Mouse (Mus musculus) left cerebral cortex, adult 8-10 months (tissue): ENCODE measurements around the gene Ifna5. TPM values are rescaled to one million over a fixed set of nuclear protein-coding genes. Genes with fewer than 3 reads are reported as not detected.
A peak's percentile ranks its signal among the peaks of the same experiment; 100 is the strongest.

Experiments used
- DNase-seq, 2 experiments: peaks; one replicate each; pipeline ENCODE4 v3.0.0; 2022; ENCODE audit warnings: low spot score in 2 of 2
- total RNA-seq, 4 experiments: library from RNA; stranded (reverse); gene quantifications; 2 replicates each; pipeline ENCODE4 v1.2.4; 2022

Ifna5 gene
- total RNA-seq, 4 experiments from 2014 or later: not detected

DNA sequence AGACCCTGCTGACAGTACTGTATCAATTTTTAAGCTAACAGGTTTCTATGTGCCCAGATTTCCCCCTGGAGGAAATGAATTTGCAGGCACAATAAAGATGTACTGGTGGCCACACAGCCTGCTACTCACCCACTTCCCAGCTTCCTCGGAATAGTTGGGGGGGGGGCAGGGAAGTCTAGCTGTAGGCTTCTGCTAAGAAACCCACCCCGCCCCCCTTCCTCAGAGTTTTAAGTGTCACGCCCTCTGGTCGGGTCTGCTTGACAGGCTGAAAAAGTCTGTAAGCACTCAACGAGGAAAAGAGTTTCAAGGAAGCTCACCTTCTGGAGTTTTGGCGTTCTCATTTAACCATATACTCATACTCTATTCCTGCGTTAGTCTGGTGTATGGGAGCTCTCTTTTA lies 28.0 kb downstream of the Ifna5 start:
- no peak for DNase-seq

DNA sequence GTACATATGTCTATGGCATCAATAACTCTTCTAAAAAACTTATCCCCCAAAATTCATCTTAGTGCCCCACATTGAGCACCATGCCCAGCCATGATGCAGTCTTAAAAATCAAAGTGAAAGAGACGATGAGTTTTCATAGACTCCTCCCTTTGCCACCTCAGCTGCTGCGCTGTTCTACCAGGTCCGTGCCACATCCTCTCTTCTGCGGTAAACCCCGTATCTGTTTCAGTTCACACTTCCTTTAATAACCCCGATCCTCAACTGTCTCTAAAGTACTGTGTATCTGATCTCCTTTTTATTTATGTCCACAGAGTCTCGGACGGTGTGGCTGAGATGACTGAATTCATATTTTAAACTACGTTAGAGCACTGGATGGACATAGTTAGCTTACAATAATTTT lies 29.3 kb downstream of the Ifna5 start:
- no peak for DNase-seq

DNA sequence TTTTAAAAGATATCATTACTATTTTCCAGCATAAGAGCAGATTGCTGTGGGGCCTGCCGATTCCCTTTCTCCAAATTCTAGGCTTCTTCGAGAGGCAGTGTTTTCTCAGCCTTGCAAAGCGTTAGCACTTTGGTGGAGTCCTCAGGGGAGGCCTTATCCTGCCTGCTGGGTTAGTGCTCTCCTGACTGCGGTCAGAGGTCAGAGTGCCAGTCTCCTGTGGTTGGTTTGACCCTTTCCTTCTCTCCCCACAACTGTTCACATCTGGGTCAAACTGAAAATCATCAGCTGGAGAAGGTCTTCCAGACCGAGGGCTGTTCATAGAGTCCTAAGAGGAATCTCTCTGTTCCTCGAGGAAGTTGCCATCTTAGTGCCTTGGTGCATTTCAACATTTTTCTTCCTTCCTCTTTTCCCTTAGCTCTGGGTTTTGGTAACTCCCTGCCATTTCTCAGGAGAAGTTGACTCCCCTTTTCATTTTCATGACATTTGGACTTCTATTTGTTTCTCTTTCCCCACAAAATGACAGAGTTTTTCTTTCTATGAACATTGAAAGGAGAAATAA lies 29.8 kb downstream of the Ifna5 start:
- DNase-seq: no peak

DNA sequence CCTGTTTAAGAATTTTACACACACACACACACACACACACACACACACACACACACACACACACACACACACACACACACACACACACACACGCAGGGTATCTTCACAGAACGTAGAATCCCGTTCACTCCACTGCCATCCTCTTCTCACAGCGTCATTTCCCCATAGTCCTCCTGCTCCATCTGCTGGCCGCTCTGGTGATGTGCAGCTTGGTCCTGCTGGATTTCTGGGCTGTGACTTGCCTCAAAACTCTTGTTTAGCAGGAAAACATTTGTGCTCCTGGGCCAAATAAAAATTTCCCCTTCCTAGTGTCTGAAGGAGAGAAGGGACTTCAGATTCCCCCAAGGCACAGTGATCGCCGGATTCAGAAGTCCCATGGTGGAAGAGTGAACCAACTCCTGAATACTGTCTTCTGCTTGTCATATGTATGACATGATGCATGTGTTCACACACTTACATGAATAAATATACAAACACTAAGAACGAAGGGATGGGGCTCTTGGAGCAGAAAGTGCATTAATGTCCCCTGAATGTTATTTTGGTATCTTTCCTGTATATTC lies 32.1 kb downstream of the Ifna5 start:
- DNase-seq: peak in 1 of 2 experiments; percentile 63

DNA sequence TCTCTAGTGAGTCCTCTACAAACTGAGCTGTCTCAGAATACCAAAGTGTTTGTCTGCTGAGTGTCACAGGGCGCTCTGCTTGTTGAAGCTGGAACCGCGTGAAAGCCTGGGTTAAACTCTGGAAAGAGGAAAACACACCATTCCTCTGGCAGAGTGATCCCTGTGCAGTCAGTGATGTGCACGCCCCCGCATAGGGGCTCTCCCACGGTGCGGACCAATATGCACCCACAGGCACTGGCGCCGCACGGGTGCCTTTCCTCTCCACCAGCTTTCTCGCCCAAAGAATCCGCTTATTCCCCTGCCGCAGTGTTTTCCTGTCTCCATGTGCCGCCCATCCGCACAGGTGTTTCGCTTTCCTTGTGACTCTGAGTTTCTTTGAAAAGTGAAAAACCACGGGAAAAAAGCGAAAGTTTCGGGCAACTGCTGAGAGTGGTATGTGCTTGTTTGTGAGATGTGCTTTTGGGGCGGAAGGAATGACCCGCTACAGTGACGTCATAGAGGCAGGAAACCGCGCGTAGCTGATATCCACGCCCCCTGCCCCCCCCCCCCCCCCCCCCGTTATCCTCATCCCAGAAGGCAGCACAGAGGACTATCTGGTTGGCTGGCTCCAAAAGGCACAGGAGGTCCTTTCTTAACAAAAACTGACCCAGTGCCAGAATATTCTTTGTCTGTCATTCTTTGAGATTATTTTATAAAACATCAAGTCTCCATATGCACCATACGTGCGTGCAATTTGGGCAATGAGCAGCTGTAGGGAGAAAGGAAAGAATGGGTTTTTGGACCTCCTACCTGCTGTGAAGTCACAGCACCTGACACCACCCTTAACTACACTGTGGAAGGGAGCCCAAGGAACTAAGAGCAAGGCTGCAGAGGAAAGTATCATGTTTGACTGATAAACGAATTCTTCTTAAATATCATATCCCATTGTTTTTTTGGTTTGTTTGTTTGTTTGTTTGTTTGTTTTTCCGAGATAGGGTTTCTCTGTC lies 32.9 kb downstream of the Ifna5 start:
- DNase-seq: peak in 1 of 2 experiments; percentile 3

DNA sequence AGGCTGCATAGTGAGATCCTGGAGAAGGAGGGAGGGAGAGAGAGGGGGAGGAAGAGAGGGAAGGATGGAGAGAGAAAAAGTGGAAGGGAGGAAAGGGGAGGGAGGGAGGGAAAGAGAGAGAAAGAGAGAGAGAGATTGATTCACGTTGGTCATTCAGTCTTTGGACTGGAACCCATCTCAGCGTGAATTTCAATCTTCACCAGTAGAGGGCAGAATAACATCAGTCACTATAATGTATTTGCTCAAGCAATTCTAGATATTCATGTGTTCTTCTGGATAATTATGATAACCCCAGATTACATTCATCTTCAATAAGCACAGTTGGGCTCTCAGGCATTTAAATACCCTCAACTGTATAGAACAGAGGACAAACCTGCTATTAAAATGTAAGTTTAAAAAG lies 37.4 kb downstream of the Ifna5 start:
- DNase-seq: no peak

DNA sequence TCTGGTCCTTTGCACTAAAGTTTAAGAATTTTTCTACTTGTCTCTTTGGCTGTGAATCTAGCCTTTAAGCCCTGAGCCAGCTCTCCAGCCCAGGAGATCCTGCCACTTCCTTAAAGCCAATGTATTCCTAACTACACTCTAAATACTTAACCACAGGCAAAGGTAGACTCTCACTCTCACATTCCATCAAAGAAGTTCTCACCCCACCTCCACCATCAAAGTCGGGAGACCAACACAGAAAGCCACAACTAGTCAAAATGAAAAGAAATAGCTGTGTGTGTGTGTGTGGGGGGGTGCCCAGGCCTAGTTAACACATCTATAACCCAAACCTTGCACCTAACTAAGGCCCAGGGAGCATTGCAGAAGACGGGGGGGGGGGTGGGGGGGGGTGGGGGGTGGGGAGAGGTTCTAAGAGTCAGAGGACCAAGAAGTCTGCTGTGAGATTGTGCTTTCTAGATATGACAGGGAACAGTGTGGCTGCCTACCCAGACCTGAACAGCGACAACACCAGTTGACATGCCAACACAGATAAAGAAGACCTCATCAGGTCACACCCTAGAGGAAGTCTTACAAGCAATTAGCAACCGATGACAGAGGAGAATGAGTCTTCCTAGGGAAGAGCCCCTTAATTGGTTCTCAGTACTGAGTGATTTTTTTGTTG lies 40.2 kb downstream of the Ifna5 start:
- DNase-seq: no peak

DNA sequence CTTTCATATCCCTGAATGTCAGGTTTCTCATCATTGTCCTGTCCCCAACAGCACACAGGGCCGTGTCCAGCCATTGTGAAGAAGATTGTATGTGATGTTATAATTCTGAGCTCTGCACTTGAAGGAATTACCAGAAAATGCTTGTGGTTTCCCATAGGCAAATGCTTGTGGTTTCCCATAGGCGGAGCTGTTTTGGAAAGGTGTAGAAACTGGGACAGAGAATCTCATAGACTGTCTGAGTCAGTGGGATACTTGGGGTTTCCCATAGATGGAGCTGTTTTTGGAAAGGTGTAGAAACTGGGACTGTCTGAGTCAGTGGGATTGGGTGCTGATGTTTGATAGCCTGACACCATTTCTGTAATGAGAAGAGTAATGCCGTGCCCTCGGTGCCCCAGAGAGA lies 41.2 kb downstream of the Ifna5 start:
- DNase-seq: no peak

DNA sequence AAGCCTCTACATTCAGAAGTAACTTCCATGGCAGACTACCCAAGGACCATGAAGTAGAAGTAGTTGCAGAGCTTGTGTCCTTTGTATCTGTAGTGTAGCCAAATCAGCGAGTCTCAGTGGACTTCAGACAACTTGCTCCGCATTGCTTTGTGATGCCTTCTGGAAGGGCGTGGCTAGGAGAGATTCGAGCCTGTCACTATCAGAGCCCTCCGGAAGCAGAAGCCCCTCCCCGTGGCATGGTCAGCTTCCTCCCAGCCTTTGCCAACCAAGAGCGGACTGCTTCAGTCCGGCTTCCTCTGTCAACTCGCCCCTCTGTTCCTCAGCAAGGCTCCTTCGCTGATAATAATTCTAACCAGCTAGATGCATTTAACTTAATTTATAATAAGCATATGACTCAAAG lies 42.9 kb downstream of the Ifna5 start:
- no peak for DNase-seq

DNA sequence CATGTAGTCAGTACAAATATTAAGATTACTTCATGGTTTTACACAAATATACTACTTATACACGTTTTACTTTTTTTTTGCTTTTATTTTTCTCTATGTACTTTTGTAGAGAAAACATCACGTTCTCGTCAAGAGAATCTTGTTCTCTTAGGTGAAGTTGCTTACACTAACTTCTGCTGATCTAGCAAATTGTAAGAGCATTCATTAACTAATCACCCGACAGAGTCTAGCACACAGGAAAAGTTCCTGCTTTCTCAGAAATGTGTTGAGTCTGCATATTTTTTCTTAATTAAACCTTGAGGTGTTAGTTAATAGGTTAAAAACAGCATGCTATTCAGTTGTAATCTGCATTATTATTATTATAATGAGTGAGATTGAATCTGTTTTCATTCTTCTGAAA lies 43.4 kb downstream of the Ifna5 start:
- DNase-seq: no peak

DNA sequence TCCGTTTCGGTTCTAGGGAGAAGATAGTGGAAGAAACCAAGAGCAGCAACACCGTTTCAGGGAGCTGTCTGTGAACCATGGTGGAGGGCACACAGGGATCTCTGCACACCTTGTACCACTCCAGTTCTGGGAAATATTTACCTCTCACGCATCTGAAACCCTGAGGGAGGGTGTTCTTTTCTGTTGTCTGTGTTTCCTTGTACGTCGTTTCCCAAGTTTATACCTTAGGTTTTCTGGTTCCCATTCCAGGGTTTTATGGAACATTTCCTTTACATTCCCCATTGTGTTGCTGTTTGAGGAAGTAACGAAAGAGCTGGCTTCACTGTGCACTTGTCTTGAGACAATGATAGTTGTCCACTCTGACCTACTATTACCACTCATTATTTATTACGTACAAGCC lies 44.8 kb downstream of the Ifna5 start, which contains the start of gene Ifne:
Gene Ifne (minus strand): TSS at position 101 of the 400 bp plus-strand sequence.
- no peak for DNase-seq

Other genes with a start within 250 kb of the Ifna5 start
- gene Ifna9, start 243.1 kb upstream of the Ifna5 start, total RNA-seq: not detected
- gene Ifna12, start 232.1 kb upstream of the Ifna5 start, total RNA-seq: not detected
- gene C87499, start 201.1 kb upstream of the Ifna5 start, total RNA-seq: not detected
- not detected for gene Ifna13, start 191.1 kb upstream of the Ifna5 start, total RNA-seq
- not detected for gene Ifna16, start 158.6 kb upstream of the Ifna5 start, total RNA-seq
- not detected for gene Ifna2, start 151.6 kb upstream of the Ifna5 start, total RNA-seq
- not detected for gene Ifnab, start 144.2 kb upstream of the Ifna5 start, total RNA-seq
- 1 to 10 TPM in 2 of 4 experiments, under 1 TPM in 2; 0.61 to 1.8 (median 0.93) TPM for gene Gm26566, start 113.7 kb upstream of the Ifna5 start, total RNA-seq
- 100 to 1,000 TPM in 1 of 4 experiments, 10 to 100 TPM in 3; 91.7 to 103 (median 95.7) TPM for gene Klhl9, start 113.1 kb upstream of the Ifna5 start, total RNA-seq
- not detected for gene Gm13271, start 80.7 kb upstream of the Ifna5 start, total RNA-seq
- gene Gm13283, start 75.4 kb upstream of the Ifna5 start, total RNA-seq: not detected
- gene Gm13290, start 61.7 kb upstream of the Ifna5 start, total RNA-seq: not detected
- not detected for gene Gm13289, start 58.6 kb upstream of the Ifna5 start, total RNA-seq
- not detected for gene Gm13272, start 55.7 kb upstream of the Ifna5 start, total RNA-seq
- not detected for gene Ifnz, start 53.4 kb upstream of the Ifna5 start, total RNA-seq
- gene Gm13276, start 49.8 kb upstream of the Ifna5 start, total RNA-seq: not detected
- gene Gm13277, start 46.9 kb upstream of the Ifna5 start, total RNA-seq: not detected
- gene Gm13278, start 44.0 kb upstream of the Ifna5 start, total RNA-seq: not detected
- not detected for gene Gm13275, start 41.0 kb upstream of the Ifna5 start, total RNA-seq
- not detected for gene Gm13279, start 38.1 kb upstream of the Ifna5 start, total RNA-seq
- not detected for gene Gm13285, start 35.9 kb upstream of the Ifna5 start, total RNA-seq
- not detected for gene Gm13287, start 32.3 kb upstream of the Ifna5 start, total RNA-seq
- gene Gm13288, start 30.0 kb upstream of the Ifna5 start, total RNA-seq: not detected
- gene Ifna7, start 19.3 kb upstream of the Ifna5 start, total RNA-seq: not detected
- not detected for gene Ifna11, start 15.6 kb upstream of the Ifna5 start, total RNA-seq
- not detected for gene Ifna6, start 8.1 kb upstream of the Ifna5 start, total RNA-seq
- gene Ifna4, start 6.3 kb downstream of the Ifna5 start, total RNA-seq: not detected
- gene Ifna1, start 14.6 kb downstream of the Ifna5 start, total RNA-seq: not detected
- not detected for gene Ifne, start 44.7 kb downstream of the Ifna5 start, total RNA-seq